In the genomic region with DNA sequence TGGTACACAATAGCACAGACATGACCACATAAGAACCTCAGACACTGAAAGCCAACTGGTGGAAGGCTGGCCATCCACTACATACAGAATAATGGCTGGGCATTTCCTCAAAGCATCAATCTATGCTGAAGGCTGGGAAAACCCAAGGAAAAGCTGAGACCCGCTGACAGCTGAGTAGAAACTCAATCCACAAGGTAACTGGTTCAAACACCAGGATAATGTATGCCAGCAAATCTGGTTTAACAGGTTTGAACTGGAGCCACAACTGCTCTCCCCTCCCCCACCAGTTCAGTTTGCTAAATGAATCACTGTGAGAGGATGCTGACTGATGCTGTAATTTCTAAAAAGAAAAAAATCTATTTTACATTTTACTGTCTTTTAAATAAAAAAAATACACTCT, we compare ENCODE assay signal across 17 mouse cellular contexts.
DNase-seq lines count a peak whose midpoint lies in the region; ATAC-seq and TF ChIP-seq lines count a peak whose summit lies in the region.
"Had no signal": no experiment of that assay in that cellular context is flagged by ENCODE, and none has a peak within 500 bp of the region (broad histone marks: within the 10 kb centered on the region; RNA-seq: fewer than 3 reads in every experiment).

No protein-coding gene starts in this region.

- H3K9ac ChIP-seq in kidney, embryonic 15.5 days: no peak overlapping the region
- H3K9ac ChIP-seq in CH12.LX (ENCODE audit: insufficient read depth, low read depth): no peak overlapping the region
- no peak overlapping the region for H3K9ac ChIP-seq in heart, adult 2 months (ENCODE audit: low read depth, low read length)
- H3K9ac ChIP-seq: embryonic facial prominence, embryonic 13.5 days; forebrain, embryonic 13.5 days; heart, embryonic 12.5 days; liver, embryonic 12.5 days; midbrain, embryonic 12.5 days had no signal

- dilution Hi-C loops in CH12.LX (cut with MboI; ENCODE audit: extremely low pct_ligation_motif_present, extremely low pct_unique_long_range_greater_than_20kb, low sequenced_read_pairs): no loop called here

- no peaks in the 10 kb centered on the region for H3K9me3 ChIP-seq in kidney, embryonic 15.5 days (replicated peaks)
- no peaks in the 10 kb centered on the region for H3K9me3 ChIP-seq in CH12.LX (replicated peaks; ENCODE audit: low read length)
- H3K9me3 ChIP-seq: embryonic facial prominence, embryonic 13.5 days; forebrain, embryonic 13.5 days; liver, embryonic 12.5 days; midbrain, embryonic 12.5 days had no signal

- no peak for TF ChIP-seq RAD21 in CH12.LX (IDR thresholded peaks at IDR 0.05; ENCODE audit: low read depth, low read length)

- TF ChIP-seq CTCF in CH12.LX (conservative IDR thresholded peaks at IDR 0.05 in 1 of 2, IDR thresholded peaks at IDR 0.05 in 1 of 2; ENCODE audit: low read depth in 2 of 2, low read length in 2 of 2): no peak
- no peak for TF ChIP-seq CTCF in heart, adult 2 months (IDR thresholded peaks at IDR 0.05)

- whole genome bisulfite sequencing in kidney, embryonic 15.5 days: 52% methylated on average over 1 of the region's 1 CpGs
- 81% methylated on average over 1 of the region's 1 CpGs for WGBS in heart, adult 2 months

- no peak overlapping the region for H3K4me3 ChIP-seq in kidney, embryonic 15.5 days (replicated peaks)
- H3K4me3 ChIP-seq in CH12.LX (replicated peaks in 1 of 3; ENCODE audit: low read depth in 2 of 3, low read length in 2 of 3, poor library complexity in 1 of 3): no peak overlapping the region
- no peak overlapping the region for H3K4me3 ChIP-seq in heart, adult 2 months
- H3K4me3 ChIP-seq: embryonic facial prominence, embryonic 13.5 days; forebrain, embryonic 13.5 days; gastrocnemius, adult 2 months; heart, embryonic 12.5 days; liver, embryonic 12.5 days; midbrain, embryonic 12.5 days had no signal

- TF ChIP-seq POLR2A in CH12.LX (IDR thresholded peaks at IDR 0.05; ENCODE audit: low read depth, low read length): no peak
- no peak for TF ChIP-seq POLR2A in heart, adult 2 months (IDR thresholded peaks at IDR 0.05; ENCODE audit: insufficient read depth, low read depth, low read length)

- no peaks in the 10 kb centered on the region for H3K36me3 ChIP-seq in kidney, embryonic 15.5 days
- H3K36me3 ChIP-seq in CH12.LX (replicated peaks in 1 of 2; ENCODE audit: control insufficient read depth in 1 of 2, insufficient read depth in 1 of 2, low read length in 1 of 2): peaks cover 0 to 23% of the 10 kb centered on the region in 2 experiments
- H3K36me3 ChIP-seq in heart, adult 2 months (ENCODE audit: control insufficient read depth, insufficient read depth, low read length): no peaks in the 10 kb centered on the region; the same call in 1 of the 2 replicates
- H3K36me3 ChIP-seq: embryonic facial prominence, embryonic 13.5 days; heart, embryonic 12.5 days; liver, embryonic 12.5 days; midbrain, embryonic 12.5 days had no signal

- no peak for TF ChIP-seq EP300 in CH12.LX (IDR thresholded peaks at IDR 0.05; ENCODE audit: low read length)
- no peak for TF ChIP-seq EP300 in heart, adult 2 months (IDR thresholded peaks at IDR 0.05; ENCODE audit: insufficient read depth, low read depth, low read length)

- H3K4me2 ChIP-seq in kidney, embryonic 15.5 days: no peak overlapping the region
- no peak overlapping the region for H3K4me2 ChIP-seq in CH12.LX (ENCODE audit: insufficient read depth, low read depth, poor library complexity, severe bottlenecking)
- H3K4me2 ChIP-seq: embryonic facial prominence, embryonic 13.5 days; forebrain, embryonic 13.5 days; heart, embryonic 12.5 days; liver, embryonic 12.5 days; midbrain, embryonic 12.5 days had no signal

- in situ Hi-C loops in CH12.LX (cut with MboI; ENCODE audit: low pct_ligation_motif_present, low pct_unique_long_range_greater_than_20kb, low sequenced_read_pairs): no loop called here

- H3K79me2 ChIP-seq in CH12.LX (replicated peaks; ENCODE audit: control insufficient read depth, extremely low read depth, insufficient read depth, poor library complexity, severe bottlenecking): no peaks in the 10 kb centered on the region
- H3K79me2 ChIP-seq in heart, adult 2 months (replicated peaks; ENCODE audit: control insufficient read depth, insufficient read depth, low read length): peaks cover under 1% of the 10 kb centered on the region

- 0 out of 2 replicates have a peak, but pooled peaks cover 9% of the 10 kb centered on the region for H3K4me1 ChIP-seq in kidney, embryonic 15.5 days
- H3K4me1 ChIP-seq in CH12.LX (ENCODE audit: control insufficient read depth in 1 of 2, insufficient read depth in 2 of 2): peaks cover 2 to 43% of the 10 kb centered on the region in 2 experiments; a peak in 3 of 4 replicates
- H3K4me1 ChIP-seq in heart, adult 2 months (ENCODE audit: control insufficient read depth, insufficient read depth, low read length): peaks cover 1% of the 10 kb centered on the region
- H3K4me1 ChIP-seq: forebrain, embryonic 13.5 days; liver, embryonic 12.5 days; midbrain, embryonic 12.5 days had no signal

- no peak overlapping the region for H3K27ac ChIP-seq in kidney, embryonic 15.5 days
- H3K27ac ChIP-seq in CH12.LX (ENCODE audit: insufficient read depth, low read depth): no peak overlapping the region
- H3K27ac ChIP-seq in heart, adult 2 months: no peak overlapping the region
- H3K27ac ChIP-seq: embryonic facial prominence, embryonic 13.5 days; forebrain, embryonic 13.5 days; gastrocnemius, adult 2 months; liver, embryonic 12.5 days; midbrain, embryonic 12.5 days had no signal

- no peaks in the 10 kb centered on the region for H3K27me3 ChIP-seq in kidney, embryonic 15.5 days
- H3K27me3 ChIP-seq in CH12.LX (replicated peaks): no peaks in the 10 kb centered on the region
- no peaks in the 10 kb centered on the region for H3K27me3 ChIP-seq in heart, adult 2 months (ENCODE audit: control insufficient read depth, insufficient read depth, low read length)
- H3K27me3 ChIP-seq: embryonic facial prominence, embryonic 13.5 days; forebrain, embryonic 13.5 days; heart, embryonic 12.5 days; liver, embryonic 12.5 days; midbrain, embryonic 12.5 days had no signal

- ATAC-seq in kidney, embryonic 15.5 days (replicated peaks; ENCODE audit: low FRiP score): no peak
- ATAC-seq in cerebellum, adult (ENCODE audit: insufficient number of reproducible peaks, low FRiP score, low TSS enrichment): no peak
- ATAC-seq: forebrain, embryonic 13.5 days; liver, embryonic 12.5 days had no signal

- intact Hi-C loops in heart, adult 2 months (cut with DNase I): no loop called here

- DNase-seq in kidney, postnatal 14 days: peak; percentile 23
- DNase-seq in CH12.LX (ENCODE audit: extremely low read depth) (no peak), adipocyte (ENCODE audit: low spot score) (peak; percentile 29)
- peak; percentile 19 to 24 for DNase-seq in kidney, postnatal 36 days
- DNase-seq in heart, adult 2 months: no peak
- no peak for DNase-seq in layer of hippocampus, postnatal 36 days
- DNase-seq: cerebellum, adult 9-10 months; gastrocnemius, adult 2 months; lung, postnatal 4 days; right cerebral cortex, postnatal 4 days had no signal

TF ChIP-seq in CH12.LX, 34 proteins besides CTCF, POLR2A, EP300 and RAD21:
- TF ChIP-seq CHD2 (IDR thresholded peaks at IDR 0.05; ENCODE audit: low read length) (0 out of 2 replicates have a peak, but pooled peaks have one; percentile 24), POLR2AphosphoS2 (IDR thresholded peaks at IDR 0.05; ENCODE audit: low read depth, low read length) (no peak)

Comparison
In these comparisons a context has a peak if more than half of its experiments do, and no peak if none do; other contexts are left out.
1. DNase-seq: peak in kidney, postnatal 14 days (single experiment), adipocyte (single experiment) and kidney, postnatal 36 days (2 of 2); none in CH12.LX (single experiment), heart, adult 2 months (0 of 2) and layer of hippocampus, postnatal 36 days (0 of 2).